Mouse (Mus musculus) brain, adult 2 months (tissue): ENCODE results near the gene Dhrs4.
A peak's percentile ranks its signal among the peaks of the same experiment; 100 is the strongest.

ENCODE experiments used
- DNase-seq: peaks from one replicate; pipeline ENCODE4 v3.0.0; 2011; ENCODE audit warnings: low read depth, low spot score

Dhrs4 gene

GRCm38 (mm10) chr14:55486836-55487235 is 8.3 kb downstream of the Dhrs4 start:
- no peak for DNase-seq

DNA sequence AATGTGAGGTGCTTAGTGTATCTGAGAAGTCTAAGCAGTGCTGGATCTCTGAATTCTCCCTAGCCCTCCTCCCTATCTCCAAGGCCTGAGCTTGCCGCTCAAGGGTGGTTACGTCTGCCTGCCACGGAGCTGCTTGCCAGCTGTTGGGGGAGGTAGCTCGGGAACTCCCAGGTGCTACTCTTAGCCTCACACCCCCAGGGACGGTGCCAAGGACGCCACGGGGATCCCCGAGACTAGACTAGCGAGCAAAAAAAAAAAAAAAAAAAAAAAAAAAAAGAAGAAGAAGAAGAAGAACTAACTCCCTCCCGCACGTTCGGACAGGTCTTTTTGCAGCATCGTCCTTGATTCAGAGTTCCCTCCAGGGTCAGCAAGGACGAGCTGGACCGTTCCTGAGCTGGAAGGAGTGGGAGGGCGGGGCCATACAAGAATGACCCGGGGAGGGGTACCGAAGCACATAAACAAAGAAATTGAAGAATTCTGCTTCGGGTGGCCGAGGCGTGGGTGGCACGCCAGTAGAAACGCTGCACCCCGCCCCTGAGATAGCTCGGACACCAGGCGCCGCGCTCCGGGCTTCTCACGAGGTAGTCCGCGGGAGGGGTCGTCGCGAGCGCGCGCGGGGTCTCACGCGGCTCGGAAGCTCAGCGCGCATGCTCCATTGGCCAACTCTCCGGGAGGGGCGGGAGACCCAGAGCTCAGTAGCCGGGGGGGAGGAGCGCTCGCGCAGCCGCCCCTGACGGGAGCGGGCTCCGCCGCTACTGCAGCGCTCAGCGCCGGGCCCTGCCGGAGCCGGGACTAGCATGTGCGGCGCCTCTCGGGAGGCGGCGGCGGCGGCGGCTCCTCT is 12.0 kb downstream of the Dhrs4 start, which contains the start of gene Carmil3:
Gene Carmil3, plus strand, starts transcription at position 291 of the 841 bp plus-strand sequence.
- peak; percentile 96 for DNase-seq

GRCm38 (mm10) chr14:55491291-55491833 is 12.8 kb downstream of the Dhrs4 start:
- peak; percentile 84 for DNase-seq

DNA sequence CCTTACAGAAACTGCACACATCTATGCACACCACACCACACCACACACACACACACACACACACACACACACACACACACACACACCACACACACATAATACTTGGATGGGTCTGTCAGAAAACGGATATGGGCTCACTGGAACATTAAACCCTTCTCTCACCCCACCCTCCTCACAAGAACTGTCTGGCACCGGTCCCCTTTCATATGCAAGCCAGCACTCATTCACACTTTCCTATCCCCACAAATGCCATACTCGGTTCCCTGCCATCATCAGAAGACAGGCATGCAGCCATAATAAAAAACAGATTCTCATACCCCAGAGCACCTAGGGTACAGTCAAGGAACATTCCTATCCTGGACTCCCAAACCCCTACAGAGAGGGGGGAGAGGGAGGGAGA is 13.5 kb downstream of the Dhrs4 start:
- DNase-seq, result peak; percentile 63

- DNase-seq, result no peak
Observed at GRCm38 (mm10) chr14:55495509-55496240, 17.1 kb downstream of the Dhrs4 start.

- DNase-seq, result no peak
Observed at GRCm38 (mm10) chr14:55496761-55497448, 18.3 kb downstream of the Dhrs4 start.

DNA sequence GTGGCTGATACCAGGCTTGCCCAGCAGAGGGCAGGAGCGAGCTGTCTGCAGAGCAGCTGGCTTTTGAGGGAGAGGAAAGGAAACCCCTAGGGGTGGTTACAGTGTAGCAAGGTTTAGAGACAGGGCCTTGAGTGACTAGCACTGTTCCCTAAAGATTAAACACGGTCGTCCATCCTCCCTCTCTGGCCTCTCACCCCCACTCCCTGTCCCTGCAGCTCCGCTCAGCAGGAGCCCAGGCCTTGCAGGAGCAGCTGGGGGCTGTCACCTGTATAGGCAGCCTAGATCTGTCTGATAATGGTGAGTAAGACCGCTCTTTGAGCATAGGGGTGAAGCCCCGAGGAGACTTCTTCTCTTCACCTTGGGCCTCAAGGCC is 18.9 kb downstream of the Dhrs4 start:
- DNase-seq, result peak; percentile 83

DNA sequence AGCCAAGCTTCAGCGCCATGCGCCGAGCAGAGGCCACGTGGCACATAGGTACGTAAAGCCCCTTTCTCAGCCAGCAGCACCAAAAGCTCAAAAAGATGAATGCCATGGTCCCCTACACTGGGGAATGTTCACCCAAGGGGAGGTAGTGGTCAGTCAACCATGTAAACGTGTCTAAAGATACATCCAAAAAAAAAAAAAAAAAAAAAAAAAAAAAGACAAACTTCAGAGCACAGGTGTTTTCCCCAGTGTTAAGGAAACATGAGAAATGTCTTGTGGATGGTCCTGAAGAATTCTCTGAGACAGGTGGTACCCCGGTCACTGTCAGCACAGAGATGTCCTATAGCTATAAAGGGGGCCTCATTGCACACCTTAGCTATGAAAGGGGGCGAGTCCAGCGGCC is 27.1 kb downstream of the Dhrs4 start:
- DNase-seq, result no peak

DNA sequence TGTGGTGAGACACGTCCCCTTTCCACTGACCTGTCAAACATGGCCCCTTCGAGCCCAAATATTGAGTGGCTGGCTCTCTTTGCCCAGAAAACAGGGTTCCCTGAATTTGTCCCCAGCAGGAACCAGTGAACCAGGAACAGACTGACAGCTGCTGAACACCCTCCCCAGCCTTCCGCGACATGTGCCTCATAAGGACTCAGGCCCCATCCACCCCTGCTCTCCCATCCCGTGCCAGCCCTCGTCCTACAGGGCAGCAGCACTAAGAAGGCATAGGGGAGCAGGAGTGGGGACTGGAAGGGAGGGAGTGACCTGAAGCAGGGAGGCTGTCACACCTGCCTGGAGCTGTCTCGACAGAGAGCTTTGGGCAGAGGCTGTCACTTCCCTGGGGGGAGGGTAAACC is 29.2 kb downstream of the Dhrs4 start:
- no peak for DNase-seq

DNA sequence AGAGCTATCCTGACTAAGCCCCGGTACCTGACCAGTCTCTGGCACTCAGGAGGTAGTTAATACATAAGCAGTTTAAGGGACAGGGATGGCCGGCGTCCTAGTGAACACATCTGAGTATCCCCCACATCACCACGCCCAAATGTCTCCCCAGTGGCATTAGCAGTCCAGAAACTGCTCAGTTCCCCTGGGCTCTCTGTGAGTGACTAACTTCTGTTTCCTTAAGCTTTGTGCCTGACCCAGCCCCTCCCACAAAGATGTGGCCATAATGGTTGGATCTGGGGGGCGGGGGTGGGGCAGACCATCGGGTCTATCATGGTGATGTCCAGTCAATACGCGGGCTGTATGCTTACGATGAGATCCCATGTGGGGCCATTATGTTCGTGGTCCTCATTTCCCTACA is 31.0 kb downstream of the Dhrs4 start:
- no peak for DNase-seq

DNA sequence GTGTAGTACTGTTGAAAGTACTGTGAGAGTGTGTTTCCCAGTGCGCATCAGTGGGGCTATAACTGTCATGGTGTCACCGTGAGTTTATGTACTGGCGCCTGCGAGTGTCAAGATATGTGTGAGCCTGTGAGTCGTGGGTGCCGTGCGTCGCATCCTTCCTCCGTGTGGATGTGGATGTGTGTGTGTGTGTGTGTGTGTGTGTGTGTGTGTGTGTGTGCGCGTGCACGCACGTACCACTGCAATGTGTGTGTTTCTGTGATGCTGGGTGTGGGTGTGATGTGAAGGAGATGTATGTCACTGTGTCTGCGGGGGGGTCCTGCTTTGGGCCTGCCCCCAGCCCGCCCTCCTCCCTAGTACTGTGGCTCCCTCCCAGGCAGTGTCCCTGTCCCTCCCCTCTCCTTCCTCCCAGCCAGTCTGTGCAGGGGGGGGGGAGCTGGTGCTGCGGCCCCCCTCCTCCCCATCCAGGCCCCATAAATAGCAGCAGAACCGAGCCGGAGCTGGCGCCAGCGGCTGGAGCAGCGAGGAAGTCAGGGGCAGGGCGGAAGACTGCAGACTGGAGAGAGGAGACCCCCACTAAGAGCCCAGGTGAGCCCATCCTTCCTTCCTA is 31.7 kb downstream of the Dhrs4 start, which contains the start of gene Cpne6:
Gene Cpne6, plus strand, starts transcription at position 321 of the 607 bp plus-strand sequence.
- DNase-seq, result peak; percentile 83

DNA sequence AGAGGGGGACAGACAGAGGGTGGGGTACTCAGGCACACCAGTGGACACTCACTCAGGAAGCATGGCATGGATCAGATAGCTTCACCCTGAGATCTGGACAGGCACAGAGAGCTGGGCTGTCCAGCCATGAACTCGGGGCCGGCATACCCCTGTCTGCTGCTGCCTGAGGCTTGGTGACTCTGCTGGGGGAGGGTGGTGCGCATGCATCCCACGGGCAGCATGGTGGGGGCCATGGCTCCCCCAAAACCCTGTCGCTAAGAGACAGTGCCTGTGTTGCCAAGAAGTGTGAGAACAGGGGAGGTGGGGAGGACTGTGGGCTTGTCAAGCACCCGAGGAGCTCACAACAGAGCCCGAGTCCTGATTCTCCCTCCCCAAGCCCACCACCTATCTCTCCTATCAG is 32.5 kb downstream of the Dhrs4 start:
- peak; percentile 88 for DNase-seq

DNA sequence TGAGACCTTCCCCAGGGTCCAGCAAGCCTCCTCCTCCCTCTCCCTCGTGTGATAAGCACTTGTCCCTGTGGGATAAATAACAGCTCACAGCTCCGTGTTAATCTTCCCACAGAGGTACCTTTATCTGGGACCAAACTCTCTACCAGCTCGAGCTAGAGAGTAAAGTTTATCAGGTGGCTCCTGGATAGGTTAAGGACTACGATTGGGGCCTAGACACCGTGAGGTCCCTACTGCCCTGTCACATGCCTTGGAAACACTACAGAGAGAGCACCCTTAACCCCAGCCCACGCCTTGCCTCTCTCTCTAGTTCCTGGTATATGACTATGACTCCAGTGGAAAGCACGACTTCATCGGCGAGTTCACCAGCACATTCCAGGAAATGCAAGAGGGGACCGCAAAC is 35.4 kb downstream of the Dhrs4 start:
- DNase-seq, result no peak

- DNase-seq, result no peak
Observed at GRCm38 (mm10) chr14:55515846-55516245, 37.3 kb downstream of the Dhrs4 start.

GRCm38 (mm10) chr14:55518897-55519296 is 40.3 kb downstream of the Dhrs4 start:
- peak; percentile 89 for DNase-seq

GRCm38 (mm10) chr14:55519604-55520003 is 41.0 kb downstream of the Dhrs4 start:
- DNase-seq, result peak; percentile 54

DNA sequence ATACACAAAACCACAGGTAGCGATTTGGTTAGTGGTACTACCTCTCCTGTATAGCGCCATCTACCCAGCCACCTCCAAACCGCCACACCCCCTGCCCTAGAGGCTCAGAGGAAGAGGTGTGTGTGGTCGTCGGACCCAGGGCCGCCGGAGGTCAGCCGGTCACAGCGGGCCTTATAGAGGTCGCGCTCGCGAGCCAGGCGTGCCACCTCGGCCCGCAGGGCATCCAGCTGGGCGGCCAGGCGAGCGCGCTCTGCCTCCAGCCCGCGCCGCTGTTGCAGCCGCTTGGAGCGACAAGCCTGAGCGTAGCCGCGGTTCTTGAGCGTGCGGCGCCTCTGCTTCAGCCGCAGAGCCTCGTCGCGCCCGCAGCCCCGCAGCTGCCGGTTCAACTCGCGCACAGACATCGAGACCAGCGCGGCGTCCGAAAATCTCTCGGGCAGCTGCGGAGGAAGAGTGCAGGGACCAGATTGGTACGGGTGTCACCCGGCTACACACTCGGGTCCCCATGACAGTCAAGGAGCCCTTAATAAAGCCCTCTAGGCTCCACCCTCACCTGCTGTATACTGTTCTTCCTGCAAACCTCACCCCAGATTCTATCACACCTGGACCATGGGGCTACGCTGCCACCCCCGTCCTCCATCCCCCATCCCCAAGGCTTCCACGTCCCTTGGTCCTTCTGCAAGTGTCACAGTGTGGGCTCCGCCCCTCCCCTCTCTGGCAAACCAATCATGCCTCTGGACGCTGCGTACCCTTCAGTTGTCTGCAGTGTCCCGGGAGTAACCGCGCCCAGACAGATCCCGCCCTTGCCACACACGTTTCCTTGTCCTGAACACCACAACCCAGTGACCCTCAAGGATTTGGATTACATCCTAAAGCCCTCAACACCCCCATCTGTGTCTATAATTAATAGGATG is 42.1 kb downstream of the Dhrs4 start:
- peak; percentile 63 for DNase-seq

DNA sequence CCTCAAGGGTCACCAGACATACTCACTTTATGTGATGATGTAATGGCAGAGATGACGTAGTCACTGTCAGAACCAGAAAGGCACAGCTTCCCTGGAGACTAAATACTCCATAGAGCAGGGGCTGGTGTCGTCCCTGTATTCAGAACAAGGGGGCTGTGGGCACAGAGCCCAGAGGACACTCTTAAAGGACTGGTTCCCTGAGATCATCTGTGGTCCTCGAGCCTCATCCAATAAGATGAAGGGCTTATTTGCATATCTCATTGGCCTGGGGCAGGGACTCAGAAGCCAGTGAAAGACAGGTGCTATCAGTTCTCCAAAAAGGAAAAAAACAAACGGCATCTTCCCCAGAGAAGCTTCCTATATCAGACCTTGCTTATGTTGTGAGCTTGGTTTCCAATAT is 45.5 kb downstream of the Dhrs4 start:
- no peak for DNase-seq

- no peak for DNase-seq
Observed at GRCm38 (mm10) chr14:55524785-55525184, 46.2 kb downstream of the Dhrs4 start, which contains the start of gene Nrl. TSS of gene Nrl (minus strand) at chr14:55524981.

GRCm38 (mm10) chr14:55526674-55527073 is 48.1 kb downstream of the Dhrs4 start:
- DNase-seq, result no peak
